Mouse (Mus musculus) CH12.LX (cell line): ENCODE results near the gene Cldn13. TPM values are rescaled to one million over a fixed set of nuclear protein-coding genes. Genes with fewer than 3 reads are reported as not detected.

Experiments
- DNase-seq: peaks from one replicate; pipeline ENCODE4 v3.0.0-alpha.2; 2013; ENCODE audit errors: extremely low read depth
- H3K27ac ChIP-seq: 2 replicates; pipeline ENCODE4 v1.5.1; 2012; ENCODE audit warnings: low read depth, mild to moderate bottlenecking, control low read depth, moderate library complexity; ENCODE audit not compliant: insufficient read depth
- H3K27me3 ChIP-seq: replicated peaks from 2 replicates; pipeline ENCODE3; 2012; ENCODE audit warnings: inconsistent platforms
- H3K36me3 ChIP-seq, 2 experiments: replicated peaks in 1 of 2; 2 replicates each; pipeline versions ENCODE3 to v1.6.1; 2012; ENCODE audit warnings: inconsistent platforms in 1 of 2, low read length in 1 of 2, mild to moderate bottlenecking in 1 of 2, mixed read lengths in 1 of 2, moderate library complexity in 1 of 2; ENCODE audit not compliant: control insufficient read depth in 1 of 2, insufficient read depth in 1 of 2
- H3K4me1 ChIP-seq, 2 experiments: 2 replicates each; pipeline ENCODE4 v1.6.1; 2012; ENCODE audit warnings: inconsistent platforms in 1 of 2, moderate library complexity in 1 of 2; ENCODE audit not compliant: insufficient read depth in 2 of 2, control insufficient read depth in 1 of 2
- H3K4me2 ChIP-seq: 2 replicates; pipeline ENCODE4 v1.6.1; 2012; ENCODE audit warnings: low read depth, mild to moderate bottlenecking, control low read depth; ENCODE audit not compliant: poor library complexity, insufficient read depth, severe bottlenecking
- H3K4me3 ChIP-seq, 3 experiments: fragments of 150-350 bp in 1 of 3; sonication (generic) in 1 of 3; replicated peaks in 1 of 3; 2 replicates each; pipeline versions ENCODE3 to v1.5.1; 2011 to 2012; ENCODE audit warnings: low read depth in 2 of 3, low read length in 2 of 3, mild to moderate bottlenecking in 2 of 3, moderate library complexity in 2 of 3, control low read depth in 1 of 3, improper control_type of control experiment in 1 of 3, inconsistent platforms in 1 of 3, mixed read lengths in 1 of 3; ENCODE audit not compliant: poor library complexity in 1 of 3
- H3K79me2 ChIP-seq: replicated peaks from 2 replicates; pipeline ENCODE4 v1.6.1; 2012; ENCODE audit warnings: mild to moderate bottlenecking, moderate library complexity; ENCODE audit not compliant: control insufficient read depth, poor library complexity, insufficient read depth, severe bottlenecking; ENCODE audit errors: extremely low read depth
- H3K9ac ChIP-seq: 2 replicates; pipeline ENCODE4 v1.6.1; 2012; ENCODE audit warnings: low read depth, mild to moderate bottlenecking, control low read depth, moderate library complexity; ENCODE audit not compliant: insufficient read depth
- H3K9me3 ChIP-seq: replicated peaks from 2 replicates; pipeline ENCODE3; 2012; ENCODE audit warnings: low read length, inconsistent platforms, mixed read lengths
- BHLHE40 ChIP-seq: IDR thresholded peaks from 2 replicates; pipeline ENCODE4 v1.6.1; 2011; ENCODE audit warnings: mild to moderate bottlenecking, low read depth, low read length, improper control_type of control experiment
- CHD1 ChIP-seq: IDR thresholded peaks from 2 replicates; pipeline ENCODE4 v1.6.1; 2012; ENCODE audit warnings: low read depth, low read length, improper control_type of control experiment, inconsistent platforms
- CTCF ChIP-seq, 2 experiments: IDR thresholded peaks in 1 of 2; conservative IDR thresholded peaks in 1 of 2; 2 replicates each; pipeline ENCODE4 v1.5.1; 2011 to 2012; ENCODE audit warnings: low read depth in 2 of 2, low read length in 2 of 2, improper control_type of control experiment in 1 of 2, inconsistent platforms in 1 of 2, mild to moderate bottlenecking in 1 of 2, moderate library complexity in 1 of 2
- E2F4 ChIP-seq: IDR thresholded peaks from 2 replicates; pipeline ENCODE4 v1.6.1; 2011; ENCODE audit warnings: low read depth, low read length, improper control_type of control experiment; ENCODE audit not compliant: insufficient replicate concordance
- ELF1 ChIP-seq: IDR thresholded peaks from 2 replicates; pipeline ENCODE4 v1.6.1; 2014; ENCODE audit warnings: low read depth, mild to moderate bottlenecking, inconsistent platforms, low read length, improper control_type of control experiment
- ETS1 ChIP-seq: conservative IDR thresholded peaks from 2 replicates; pipeline ENCODE4 v1.6.1; 2012; ENCODE audit warnings: low read depth, mild to moderate bottlenecking, inconsistent platforms, low read length, improper control_type of control experiment, moderate library complexity
- HCFC1 ChIP-seq: IDR thresholded peaks from 2 replicates; pipeline ENCODE4 v1.6.1; 2012; ENCODE audit warnings: low read depth, mild to moderate bottlenecking, inconsistent platforms, low read length, improper control_type of control experiment
- JUND ChIP-seq: conservative IDR thresholded peaks from 2 replicates; pipeline ENCODE4 v1.6.1; 2011; ENCODE audit warnings: low read depth, low read length, improper control_type of control experiment
- MAX ChIP-seq: IDR thresholded peaks from 2 replicates; pipeline ENCODE4 v1.6.1; 2011; ENCODE audit warnings: low read length, improper control_type of control experiment
- MAZ ChIP-seq: IDR thresholded peaks from 2 replicates; pipeline ENCODE4 v1.6.1; 2012; ENCODE audit warnings: low read depth, mild to moderate bottlenecking, inconsistent platforms, low read length, improper control_type of control experiment, moderate library complexity
- MEF2A ChIP-seq: IDR thresholded peaks from 2 replicates; pipeline ENCODE4 v1.6.1; 2014; ENCODE audit warnings: low read depth, mild to moderate bottlenecking, inconsistent platforms, low read length, improper control_type of control experiment, borderline replicate concordance
- MXI1 ChIP-seq: IDR thresholded peaks from 2 replicates; pipeline ENCODE4 v1.6.1; 2011; ENCODE audit warnings: mild to moderate bottlenecking, low read depth, low read length, improper control_type of control experiment
- MYC ChIP-seq: IDR thresholded peaks from 2 replicates; pipeline ENCODE4 v1.6.1; 2011; ENCODE audit warnings: low read depth, mild to moderate bottlenecking, improper control_type of control experiment, low read length
- NRF1 ChIP-seq: IDR thresholded peaks from 2 replicates; pipeline ENCODE4 v1.6.1; 2014; ENCODE audit warnings: low read depth, mild to moderate bottlenecking, inconsistent platforms, low read length, improper control_type of control experiment, moderate library complexity
- PAX5 ChIP-seq: IDR thresholded peaks from 2 replicates; pipeline ENCODE4 v1.6.1; 2012; ENCODE audit warnings: low read length, inconsistent platforms, mixed read lengths
- POLR2A ChIP-seq: IDR thresholded peaks from 2 replicates; pipeline ENCODE4 v1.6.1; 2011; ENCODE audit warnings: low read depth, mild to moderate bottlenecking, improper control_type of control experiment, low read length
- POLR2AphosphoS2 ChIP-seq: IDR thresholded peaks from 2 replicates; pipeline ENCODE4 v1.6.1; 2011; ENCODE audit warnings: low read depth, low read length, improper control_type of control experiment
- RAD21 ChIP-seq: IDR thresholded peaks from 2 replicates; pipeline ENCODE4 v1.6.1; 2011; ENCODE audit warnings: low read depth, mild to moderate bottlenecking, low read length, improper control_type of control experiment, moderate library complexity
- RCOR1 ChIP-seq: conservative IDR thresholded peaks from 2 replicates; pipeline ENCODE4 v1.6.1; 2012; ENCODE audit warnings: low read depth, mild to moderate bottlenecking, inconsistent platforms, low read length, improper control_type of control experiment
- SIN3A ChIP-seq: IDR thresholded peaks from 2 replicates; pipeline ENCODE4 v1.6.1; 2012; ENCODE audit warnings: low read length, improper control_type of control experiment, inconsistent platforms
- TBP ChIP-seq: conservative IDR thresholded peaks from 2 replicates; pipeline ENCODE4 v1.6.1; 2011; ENCODE audit warnings: low read depth, low read length, improper control_type of control experiment
- UBTF ChIP-seq: IDR thresholded peaks from 2 replicates; pipeline ENCODE4 v1.6.1; 2012; ENCODE audit warnings: low read depth, mild to moderate bottlenecking, inconsistent platforms, low read length, improper control_type of control experiment, moderate library complexity
- USF1 ChIP-seq: IDR thresholded peaks from 2 replicates; pipeline ENCODE4 v1.6.1; 2014; ENCODE audit warnings: low read depth, mild to moderate bottlenecking, inconsistent platforms, low read length, improper control_type of control experiment
- USF2 ChIP-seq: conservative IDR thresholded peaks from 2 replicates; pipeline ENCODE4 v1.6.1; 2011; ENCODE audit warnings: low read depth, low read length, improper control_type of control experiment
- ZC3H11A ChIP-seq: IDR thresholded peaks from 2 replicates; pipeline ENCODE4 v1.6.1; 2012; ENCODE audit warnings: low read depth, mild to moderate bottlenecking, inconsistent platforms, low read length, improper control_type of control experiment
- ZKSCAN1 ChIP-seq: IDR thresholded peaks from 2 replicates; pipeline ENCODE4 v1.6.1; 2012; ENCODE audit warnings: low read depth, inconsistent platforms, low read length, improper control_type of control experiment, borderline replicate concordance
- ZNF384 ChIP-seq: IDR thresholded peaks from 2 replicates; pipeline ENCODE4 v1.6.1; 2012; ENCODE audit warnings: low read depth, low read length, improper control_type of control experiment, inconsistent platforms
- dilution Hi-C: fragments of 300-500 bp; cut with MboI; formaldehyde crosslinking; loops from 2 replicates; pipeline ENCODE4 v1.14.3; 2020; ENCODE audit warnings: low sequenced_read_pairs; ENCODE audit not compliant: extremely low pct_unique_long_range_greater_than_20kb, extremely low pct_ligation_motif_present
- in situ Hi-C: fragments of 300-500 bp; cut with MboI; formaldehyde crosslinking; loops from 3 replicates; pipeline ENCODE4 v1.14.3; 2019; ENCODE audit warnings: low sequenced_read_pairs, low pct_ligation_motif_present, low pct_unique_long_range_greater_than_20kb, mixed read lengths
- polyA plus RNA-seq: library from polyadenylated mRNA; unstranded; fragments of >175 nt; gene quantifications from 2 replicates; pipeline ENCODE4 v1.2.1, GENCODE M21; 2012; ENCODE audit warnings: low read depth; ENCODE audit not compliant: insufficient read length
- total RNA-seq, 2 experiments: library from RNA; depleted of rRNA; stranded (reverse); fragments of 300-350 nt in 1 of 2; fragments of >200 nt in 1 of 2; gene quantifications; 2 replicates each; pipeline ENCODE4 v1.2.3; 2012 to 2014

The Cldn13 gene
- total and polyA plus RNA-seq, 3 experiments: not detected

GRCm38 (mm10) chr5:134888505-134888904 is 26.8 kb downstream of the Cldn13 start:
- Histone ChIP-seq H3K9ac (no peak overlapping the region), H3K9me3 (peaks cover 9% of the 10 kb centered on the region), H3K27ac (no peak overlapping the region), H3K4me3 (no peak overlapping the region), H3K4me2 (no peak overlapping the region), H3K27me3 (peaks cover 73% of the 10 kb centered on the region), H3K79me2 (no peaks in the 10 kb centered on the region), H3K36me3 (no peaks in the 10 kb centered on the region), H3K4me1 (no peaks in the 10 kb centered on the region)
- dilution Hi-C loops (no loop called here), in situ Hi-C loops (loop anchor here (25.0 kb wide), 1 partner anchor 101 kb away; no protein-coding TSS in a partner anchor)
- TF ChIP-seq ZNF384 (no peak), CTCF (conservative IDR thresholded peaks at IDR 0.05 in 1 of 2, IDR thresholded peaks at IDR 0.05 in 1 of 2; ENCODE audit: low read depth in 2 of 2, low read length in 2 of 2) (no peak), JUND (no peak), RAD21 (no peak), MAZ (no peak), ZC3H11A (no peak), UBTF (no peak), POLR2A (no peak), POLR2AphosphoS2 (no peak), MXI1 (no peak), USF1 (no peak), USF2 (no peak), TBP (no peak), ELF1 (no peak), SIN3A (no peak)
- no peak for DNase-seq

- Histone ChIP-seq H3K27ac (no peak overlapping the region), H3K9me3 (peaks cover 3% of the 10 kb centered on the region), H3K27me3 (peaks cover 78% of the 10 kb centered on the region), H3K4me1 (no peaks in the 10 kb centered on the region), H3K4me2 (no peak overlapping the region), H3K79me2 (no peaks in the 10 kb centered on the region), H3K4me3 (no peak overlapping the region), H3K9ac (no peak overlapping the region), H3K36me3 (no peaks in the 10 kb centered on the region)
- in situ Hi-C loops (loop anchor here (25.0 kb wide), 1 partner anchor 100 kb away; no protein-coding TSS in a partner anchor), dilution Hi-C loops (no loop called here)
- TF ChIP-seq MAZ (no peak), RCOR1 (no peak), CTCF (conservative IDR thresholded peaks at IDR 0.05 in 1 of 2, IDR thresholded peaks at IDR 0.05 in 1 of 2; ENCODE audit: low read depth in 2 of 2, low read length in 2 of 2) (no peak), ZKSCAN1 (no peak), BHLHE40 (no peak), RAD21 (no peak), CHD1 (no peak), MYC (no peak), USF1 (no peak), USF2 (no peak), ETS1 (no peak), SIN3A (no peak), POLR2A (no peak), TBP (no peak), MAX (no peak), HCFC1 (no peak), PAX5 (no peak), E2F4 (no peak), MEF2A (no peak), NRF1 (no peak)
- DNase-seq: no peak
Observed at GRCm38 (mm10) chr5:134887447-134888335, 27.6 kb downstream of the Cldn13 start.
